Mouse (Mus musculus) gastrocnemius, postnatal 4 days (tissue): ENCODE data around the gene Dpp6. TPM values are rescaled to one million over a fixed set of nuclear protein-coding genes. Genes with fewer than 3 reads are reported as not detected.

ENCODE experiments used
- DNase-seq, 2 experiments: peaks; one replicate each; pipeline ENCODE4 v3.0.0; 2021 to 2022; ENCODE audit warnings: low spot score in 2 of 2, mixed read lengths in 2 of 2
- total RNA-seq, 2 experiments: library from RNA; stranded (reverse); gene quantifications; 2 replicates each; pipeline ENCODE4 v1.2.3; 2021

Dpp6 gene
- total RNA-seq, 2 experiments from 2014 or later: 5.0 to 5.6 TPM

DNA sequence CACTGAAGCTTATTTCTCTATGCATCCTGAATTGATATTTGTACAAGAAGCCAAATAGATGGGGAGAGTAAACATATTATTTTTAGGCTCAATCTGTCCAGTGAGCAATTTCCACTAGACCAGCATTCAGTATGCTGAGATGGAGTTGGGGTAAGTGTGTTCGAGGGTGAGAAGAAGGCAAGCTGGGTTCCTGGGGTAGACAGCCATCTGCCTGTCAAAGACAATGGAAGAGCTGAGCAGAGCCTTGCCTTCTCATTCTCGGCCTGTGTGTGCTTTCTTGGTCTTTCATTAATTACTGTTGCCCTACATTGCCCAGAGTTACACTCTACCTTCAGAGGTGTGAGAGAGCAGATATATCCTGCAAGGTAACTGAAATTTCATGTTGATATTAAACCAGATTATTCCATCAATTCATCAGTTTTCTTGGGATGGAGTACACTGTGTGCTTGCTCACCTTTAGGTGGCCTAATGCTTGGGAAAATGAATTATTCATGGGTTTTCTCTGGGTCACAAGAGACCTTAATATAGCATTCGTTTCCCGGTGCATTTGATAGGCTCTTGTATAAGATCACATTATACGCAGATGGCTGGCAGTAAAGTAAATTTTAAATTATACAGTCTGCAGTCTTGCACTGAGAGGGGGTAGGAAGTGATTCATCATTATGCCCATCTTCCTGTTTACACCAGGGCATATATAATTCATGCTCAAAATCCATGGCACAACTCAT lies 374.4 kb downstream of the Dpp6 start:
- no peak for DNase-seq

GRCm38 (mm10) chr5:27194157-27194556 lies 377.2 kb downstream of the Dpp6 start:
- no peak for DNase-seq

- no peak for DNase-seq
Measured at GRCm38 (mm10) chr5:27194975-27195374, 378.0 kb downstream of the Dpp6 start.

GRCm38 (mm10) chr5:27200581-27201341 lies 383.8 kb downstream of the Dpp6 start:
- DNase-seq: no peak

GRCm38 (mm10) chr5:27203131-27203530 lies 386.1 kb downstream of the Dpp6 start:
- DNase-seq: no peak

- DNase-seq: no peak
Measured at GRCm38 (mm10) chr5:27204721-27205120, 387.7 kb downstream of the Dpp6 start.

- no peak for DNase-seq
Measured at GRCm38 (mm10) chr5:27205754-27206153, 388.8 kb downstream of the Dpp6 start.

DNA sequence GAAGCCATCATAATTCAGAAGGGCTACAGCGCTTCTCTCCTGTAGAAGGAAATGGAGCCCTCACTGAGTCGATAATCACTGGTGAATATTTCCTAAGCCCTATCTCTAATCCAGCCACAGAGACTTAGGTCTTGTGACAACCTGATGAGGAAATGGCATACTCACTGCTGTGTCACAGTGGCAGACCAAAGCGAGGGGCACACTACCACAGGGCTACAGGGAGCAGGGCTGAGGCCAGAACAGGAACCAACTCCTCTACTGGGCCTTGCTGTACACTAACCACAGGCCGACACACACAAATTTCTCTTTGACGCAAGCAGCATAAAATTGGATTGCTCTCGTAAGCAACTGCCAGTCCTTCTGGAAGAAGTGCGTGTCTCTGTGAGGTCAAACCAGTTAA lies 389.2 kb downstream of the Dpp6 start:
- DNase-seq: no peak

- DNase-seq: no peak
Measured at GRCm38 (mm10) chr5:27220116-27220515, 403.1 kb downstream of the Dpp6 start.

GRCm38 (mm10) chr5:27242078-27242477 lies 425.1 kb downstream of the Dpp6 start:
- DNase-seq: no peak

- no peak for DNase-seq
Measured at GRCm38 (mm10) chr5:27243226-27243625, 426.2 kb downstream of the Dpp6 start.

DNA sequence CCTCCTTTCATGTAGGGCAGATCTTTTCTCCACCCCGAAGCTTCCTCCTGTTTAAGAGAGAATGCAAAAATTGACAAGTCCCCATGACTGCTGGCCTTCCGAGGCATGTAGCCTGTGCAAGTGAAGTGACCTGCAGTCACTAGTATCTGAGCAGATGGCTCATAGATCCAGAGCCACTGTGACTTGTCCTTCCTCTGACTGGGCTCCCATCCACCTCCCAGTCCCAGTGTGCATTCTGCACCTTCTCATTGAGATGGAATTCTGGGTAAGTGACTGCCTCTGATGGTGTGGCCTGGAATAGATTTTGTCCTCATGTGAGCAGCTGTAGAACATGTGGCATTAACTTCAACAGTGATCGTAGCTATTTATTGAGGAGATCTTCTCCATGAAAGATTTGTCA lies 430.8 kb downstream of the Dpp6 start:
- no peak for DNase-seq

DNA sequence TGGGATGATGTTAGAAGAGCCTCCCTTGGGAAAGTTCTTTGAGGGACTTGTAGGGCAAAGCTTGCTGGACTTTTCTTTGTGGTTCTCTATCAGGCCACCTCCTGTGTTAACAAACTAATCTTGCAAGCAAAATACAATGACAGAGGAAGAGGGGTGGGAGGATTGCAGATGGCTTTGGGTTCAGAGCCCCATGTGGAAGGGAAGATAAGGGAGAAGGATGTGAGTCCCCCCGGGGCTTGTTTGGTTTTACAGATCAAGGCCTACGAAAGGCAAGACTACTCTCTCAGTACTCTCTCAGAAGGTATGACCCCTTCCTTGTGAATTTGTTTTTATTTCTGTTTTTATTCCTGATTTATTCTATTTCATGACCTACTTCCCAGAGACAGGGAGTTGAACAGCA lies 431.7 kb downstream of the Dpp6 start:
- DNase-seq: no peak

- DNase-seq: no peak
Measured at GRCm38 (mm10) chr5:27249951-27250350, 432.9 kb downstream of the Dpp6 start.

GRCm38 (mm10) chr5:27250906-27251305 lies 433.9 kb downstream of the Dpp6 start:
- DNase-seq: no peak

GRCm38 (mm10) chr5:27251361-27251760 lies 434.4 kb downstream of the Dpp6 start:
- DNase-seq: no peak

DNA sequence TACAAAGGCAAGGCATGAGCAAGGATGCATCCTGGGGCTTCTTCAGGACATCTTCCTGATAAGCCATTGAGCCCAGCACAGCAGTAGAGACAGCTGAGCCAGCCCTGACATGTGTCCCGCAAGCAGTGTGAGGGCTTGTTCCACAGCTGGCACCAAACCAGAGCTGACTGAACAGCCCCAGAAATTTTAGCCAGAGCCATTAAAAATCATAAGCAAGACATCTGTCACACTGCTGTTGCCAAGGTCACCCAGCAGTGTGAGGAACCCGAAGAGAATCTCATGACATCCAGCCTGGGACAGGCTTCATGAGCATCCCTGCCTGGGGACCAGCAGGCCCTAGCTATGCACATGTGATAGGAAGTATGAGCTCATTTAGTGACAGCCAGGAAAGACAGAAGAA lies 438.2 kb downstream of the Dpp6 start:
- peak in 1 of 2 experiments; percentile 22 for DNase-seq

DNA sequence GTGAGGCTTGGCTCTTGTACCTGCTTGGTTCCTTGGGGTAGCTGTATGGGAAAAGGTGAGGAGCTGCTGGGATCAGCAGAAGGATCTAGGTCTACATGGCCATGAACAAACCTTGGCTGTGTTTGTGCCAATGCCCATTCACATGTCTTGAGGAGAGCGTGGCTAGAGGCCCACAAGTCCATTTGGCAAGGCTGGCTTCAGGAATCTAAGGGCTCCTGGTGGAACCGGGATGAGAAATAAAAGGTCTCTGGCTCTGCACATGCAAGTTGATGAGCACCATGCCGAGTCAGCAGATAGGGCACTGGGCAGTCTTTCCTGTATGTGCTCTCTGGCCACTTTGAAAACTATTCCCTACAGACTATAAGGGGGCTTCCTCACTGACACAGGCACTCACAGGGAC lies 441.6 kb downstream of the Dpp6 start:
- no peak for DNase-seq

- no peak for DNase-seq
Measured at GRCm38 (mm10) chr5:27261746-27262727, 445.0 kb downstream of the Dpp6 start.

DNA sequence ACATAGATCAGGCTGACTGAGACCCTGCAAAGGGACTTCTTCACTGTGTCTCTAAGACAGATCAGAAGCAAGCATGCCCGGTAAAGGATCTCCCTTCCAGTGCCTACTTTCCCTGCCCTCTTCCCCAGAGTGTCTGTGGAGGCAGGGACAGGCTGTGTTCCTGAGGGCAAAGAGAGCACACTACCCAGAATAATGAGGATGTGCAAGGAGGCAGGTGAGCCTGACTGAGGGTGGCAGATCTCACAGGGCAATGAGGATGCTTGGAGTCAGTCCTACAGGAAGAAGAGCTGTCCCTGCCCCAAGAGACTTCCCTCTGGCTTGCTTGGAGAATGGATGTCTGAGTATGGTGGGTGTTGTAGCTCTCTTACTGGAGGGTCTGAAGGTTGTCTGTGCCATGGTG lies 445.7 kb downstream of the Dpp6 start:
- no peak for DNase-seq

GRCm38 (mm10) chr5:27265281-27265680 lies 448.3 kb downstream of the Dpp6 start:
- DNase-seq: no peak
